11 mouse cellular contexts compared by ENCODE assay signal in genomic region chr12:29740346-29741025, GRCm38 (mm10).
DNase-seq lines count a peak whose midpoint lies in the region; ATAC-seq and TF ChIP-seq lines count a peak whose summit lies in the region.
"Had no signal": no experiment of that assay in that cellular context is flagged by ENCODE, and none has a peak within 500 bp of the region (broad histone marks: within the 10 kb centered on the region; RNA-seq: fewer than 3 reads in every experiment).

No protein-coding gene starts in this region.

- no peak for DNase-seq in midbrain, embryonic 11.5 days (ENCODE audit: low spot score, missing footprints)
- DNase-seq in left cerebral cortex, adult 2 months (ENCODE audit: extremely low spot score in 1 of 2, low spot score in 2 of 2), result peak; percentile 39
- peak; percentile 28 for DNase-seq in right cerebral cortex, postnatal 14 days
- DNase-seq in lung, postnatal 4 days, result no peak
- DNase-seq in adrenal gland, postnatal 10 days, result no peak
- no peak for DNase-seq in heart, postnatal 25 days (ENCODE audit: low spot score)
- DNase-seq: kidney, postnatal 4 days; lung, embryonic 14.5 days; thymus, postnatal 36 days had no signal

- H3K9ac ChIP-seq in midbrain, embryonic 13.5 days (replicated peaks), result no peak overlapping the region
- H3K9ac ChIP-seq in midbrain, embryonic 11.5 days (ENCODE audit: low read length), result no peak overlapping the region
- no peak overlapping the region; the same call in 1 of the 2 replicates for H3K9ac ChIP-seq in forebrain, embryonic 15.5 days (replicated peaks)
- H3K9ac ChIP-seq: lung, embryonic 14.5 days had no signal

- H3K4me1 ChIP-seq in midbrain, embryonic 13.5 days (replicated peaks), result peaks cover 12% of the 10 kb centered on the region; the same call in 1 of the 2 replicates
- no peaks in the 10 kb centered on the region for H3K4me1 ChIP-seq in midbrain, embryonic 11.5 days (ENCODE audit: control insufficient read depth, insufficient read depth, low read length)
- peaks cover 19% of the 10 kb centered on the region for H3K4me1 ChIP-seq in forebrain, embryonic 15.5 days

- H3K4me2 ChIP-seq in midbrain, embryonic 13.5 days (replicated peaks), result no peak overlapping the region
- no peak overlapping the region for H3K4me2 ChIP-seq in midbrain, embryonic 11.5 days
- no peak overlapping the region for H3K4me2 ChIP-seq in forebrain, embryonic 15.5 days (replicated peaks)
- H3K4me2 ChIP-seq: lung, embryonic 14.5 days had no signal

- H3K9me3 ChIP-seq in midbrain, embryonic 13.5 days, result no peaks in the 10 kb centered on the region
- H3K9me3 ChIP-seq in midbrain, embryonic 11.5 days (ENCODE audit: control insufficient read depth, low read length), result no peaks in the 10 kb centered on the region
- H3K9me3 ChIP-seq in forebrain, embryonic 15.5 days, result no peaks in the 10 kb centered on the region

- peak overlapping the region; percentile 51; the same call in 1 of the 2 replicates for H3K27ac ChIP-seq in midbrain, embryonic 13.5 days
- H3K27ac ChIP-seq in midbrain, embryonic 11.5 days (ENCODE audit: low read depth, low read length), result no peak overlapping the region
- H3K27ac ChIP-seq in forebrain, embryonic 15.5 days (replicated peaks), result peak overlapping the region; percentile 79
- peak overlapping the region; percentile 53; the same call in 1 of the 2 replicates for H3K27ac ChIP-seq in left cerebral cortex, adult 2 months

- 59% methylated on average over 8 of the region's 8 CpGs for WGBS in midbrain, embryonic 13.5 days
- WGBS in midbrain, embryonic 11.5 days, result 78% methylated on average over 8 of the region's 8 CpGs
- WGBS in forebrain, embryonic 15.5 days, result 36% methylated on average over 8 of the region's 8 CpGs

- intact Hi-C loops in left cerebral cortex, adult 2 months (cut with DNase I), result no loop called here
- intact Hi-C loops in heart, postnatal 25 days (cut with DNase I), result no loop called here

- no peak for ATAC-seq in midbrain, embryonic 13.5 days
- ATAC-seq in midbrain, embryonic 11.5 days (ENCODE audit: low FRiP score), result no peak
- peak; percentile 62 for ATAC-seq in forebrain, embryonic 15.5 days (replicated peaks)

- H3K27me3 ChIP-seq in midbrain, embryonic 13.5 days, result no peaks in the 10 kb centered on the region
- H3K27me3 ChIP-seq in midbrain, embryonic 11.5 days (ENCODE audit: control insufficient read depth, insufficient read depth, low read length), result no peaks in the 10 kb centered on the region
- H3K27me3 ChIP-seq in forebrain, embryonic 15.5 days, result no peaks in the 10 kb centered on the region

- no peak for TF ChIP-seq CTCF in left cerebral cortex, adult 2 months (IDR thresholded peaks at IDR 0.05)

- no peak overlapping the region for H3K4me3 ChIP-seq in midbrain, embryonic 13.5 days (replicated peaks)
- H3K4me3 ChIP-seq in midbrain, embryonic 11.5 days (ENCODE audit: low read depth, low read length), result no peak overlapping the region
- H3K4me3 ChIP-seq in forebrain, embryonic 15.5 days, result no peak overlapping the region
- H3K4me3 ChIP-seq in left cerebral cortex, adult 2 months, result no peak overlapping the region

- no peaks in the 10 kb centered on the region for H3K36me3 ChIP-seq in midbrain, embryonic 13.5 days
- no peaks in the 10 kb centered on the region for H3K36me3 ChIP-seq in midbrain, embryonic 11.5 days (ENCODE audit: control insufficient read depth, insufficient read depth, low read length)
- H3K36me3 ChIP-seq in forebrain, embryonic 15.5 days, result no peaks in the 10 kb centered on the region

Comparison
In these comparisons a context has a peak if more than half of its experiments do, and no peak if none do; other contexts are left out.
1. DNase-seq: peak in left cerebral cortex, adult 2 months (2 of 2) and right cerebral cortex, postnatal 14 days (single experiment); none in midbrain, embryonic 11.5 days (single experiment), lung, postnatal 4 days (0 of 2), adrenal gland, postnatal 10 days (single experiment) and heart, postnatal 25 days (single experiment).